Mouse (Mus musculus): Measurements from ENCODE around the gene Cbr1. TPM values are rescaled to one million over a fixed set of nuclear protein-coding genes. Genes with fewer than 3 reads are reported as not detected.
A peak's percentile ranks its signal among the peaks of the same experiment; 100 is the strongest.

The Cbr1 gene
- 107 and 110 TPM in 2 replicates for polyA plus RNA-seq (2014; fragmentation: Nextera tagmentation; extraction: Ambion mirVana)

DNA sequence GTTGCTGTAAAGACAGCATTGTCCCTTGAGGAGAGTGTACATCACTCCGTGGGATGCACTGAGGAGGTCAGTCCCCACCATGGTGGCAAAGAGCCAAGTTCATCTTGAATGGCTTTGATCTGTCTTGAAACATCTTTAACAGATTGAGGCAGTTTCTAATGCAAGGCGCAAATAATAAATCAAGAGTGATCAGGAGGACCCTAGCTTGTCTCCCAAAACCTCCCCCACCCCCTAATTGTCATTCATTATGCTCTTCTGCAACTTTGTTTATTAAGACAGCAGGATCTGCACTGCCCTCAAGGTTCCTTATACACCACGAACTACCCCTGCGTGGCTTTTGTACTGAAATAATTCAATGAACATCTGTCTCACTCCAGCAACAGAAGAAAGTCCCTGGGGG, at the start of gene Cbr1:
Gene Cbr1 (plus strand): TSS at position 301 of the 400 bp plus-strand sequence.
- DNase-seq (ENCODE audit: low spot score) (no peak), ATAC-seq (ENCODE audit: low FRiP score) (no peak)
- WGBS = 63% methylated on average over 4 of the region's 4 CpGs
- H3K9me3 ChIP-seq (ENCODE audit: control insufficient read depth, low read length) = no peaks in the 10 kb centered on the region
- no peaks in the 10 kb centered on the region for H3K36me3 ChIP-seq (ENCODE audit: control insufficient read depth, insufficient read depth, low read length)
- H3K4me1 ChIP-seq (replicated peaks; ENCODE audit: control insufficient read depth, insufficient read depth, low read length) = no peaks in the 10 kb centered on the region
- no peaks in the 10 kb centered on the region for H3K27me3 ChIP-seq (ENCODE audit: control insufficient read depth, insufficient read depth, low read length)
- H3K27ac ChIP-seq (ENCODE audit: low read depth, low read length) = no peak within 1 kb of the TSS
- H3K4me2 ChIP-seq (replicated peaks; ENCODE audit: low read depth, low read length) = peak within 1 kb of the TSS; percentile 83
- peak within 1 kb of the TSS; percentile 56 for H3K4me3 ChIP-seq (ENCODE audit: low read depth, low read length)
- H3K9ac ChIP-seq (ENCODE audit: low read depth, low read length) = peak within 1 kb of the TSS; percentile 80; the same call in 1 of the 2 replicates

DNA sequence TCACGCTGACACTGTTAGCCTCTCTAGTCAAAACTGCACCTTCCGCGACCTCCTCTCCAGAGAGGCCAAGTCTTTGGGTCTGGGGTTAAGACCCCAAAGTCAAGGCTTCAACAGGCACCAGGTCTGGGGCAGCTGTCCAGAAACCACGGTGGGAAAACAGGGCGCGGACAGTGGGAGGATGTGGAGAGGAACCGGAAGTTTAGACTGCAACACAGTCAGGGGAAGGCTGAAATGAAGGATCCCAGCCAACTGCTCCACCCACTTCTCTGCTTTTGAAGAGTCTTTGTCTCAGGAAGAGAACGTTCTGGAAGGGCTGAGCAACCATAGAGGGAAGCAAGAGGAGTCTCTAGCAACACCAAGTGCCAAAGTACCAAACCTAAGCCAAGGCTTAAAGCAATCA, 48.0 kb upstream of the Cbr1 start:
- ATAC-seq (ENCODE audit: low FRiP score) (no peak), DNase-seq (ENCODE audit: low spot score) (no peak)
- Histone ChIP-seq H3K36me3 (ENCODE audit: control insufficient read depth, insufficient read depth, low read length) (no peaks in the 10 kb centered on the region), H3K27me3 (ENCODE audit: control insufficient read depth, insufficient read depth, low read length) (no peaks in the 10 kb centered on the region), H3K9ac (ENCODE audit: low read depth, low read length) (no peak overlapping the region), H3K4me2 (replicated peaks; ENCODE audit: low read depth, low read length) (no peak overlapping the region), H3K4me1 (replicated peaks; ENCODE audit: control insufficient read depth, insufficient read depth, low read length) (no peaks in the 10 kb centered on the region), H3K4me3 (ENCODE audit: low read depth, low read length) (no peak overlapping the region), H3K27ac (ENCODE audit: low read depth, low read length) (no peak overlapping the region), H3K9me3 (ENCODE audit: control insufficient read depth, low read length) (no peaks in the 10 kb centered on the region)
- 68% methylated on average over 8 of the region's 8 CpGs for WGBS

- H3K36me3 ChIP-seq (ENCODE audit: control insufficient read depth, insufficient read depth, low read length) = no peaks in the 10 kb centered on the region
- H3K4me3 ChIP-seq (ENCODE audit: low read depth, low read length) = no peak overlapping the region
- no peak overlapping the region for H3K4me2 ChIP-seq (replicated peaks; ENCODE audit: low read depth, low read length)
- WGBS = 12% methylated on average over 12 of the region's 12 CpGs
- no peak overlapping the region for H3K27ac ChIP-seq (ENCODE audit: low read depth, low read length)
- H3K27me3 ChIP-seq (ENCODE audit: control insufficient read depth, insufficient read depth, low read length) = no peaks in the 10 kb centered on the region
- no peaks in the 10 kb centered on the region for H3K9me3 ChIP-seq (ENCODE audit: control insufficient read depth, low read length)
- no peak overlapping the region for H3K9ac ChIP-seq (ENCODE audit: low read depth, low read length)
- ATAC-seq (ENCODE audit: low FRiP score) (no peak), DNase-seq (ENCODE audit: low spot score) (no peak)
- H3K4me1 ChIP-seq (replicated peaks; ENCODE audit: control insufficient read depth, insufficient read depth, low read length) = no peaks in the 10 kb centered on the region
Measured at GRCm38 (mm10) chr16:93558499-93558898, 47.2 kb upstream of the Cbr1 start.

GRCm38 (mm10) chr16:93572383-93572782, 33.3 kb upstream of the Cbr1 start:
- Histone ChIP-seq H3K4me3 (ENCODE audit: low read depth, low read length) (no peak overlapping the region), H3K9me3 (ENCODE audit: control insufficient read depth, low read length) (no peaks in the 10 kb centered on the region), H3K9ac (ENCODE audit: low read depth, low read length) (no peak overlapping the region), H3K36me3 (ENCODE audit: control insufficient read depth, insufficient read depth, low read length) (no peaks in the 10 kb centered on the region), H3K4me1 (replicated peaks; ENCODE audit: control insufficient read depth, insufficient read depth, low read length) (no peaks in the 10 kb centered on the region), H3K27ac (ENCODE audit: low read depth, low read length) (no peak overlapping the region), H3K27me3 (ENCODE audit: control insufficient read depth, insufficient read depth, low read length) (no peaks in the 10 kb centered on the region), H3K4me2 (replicated peaks; ENCODE audit: low read depth, low read length) (no peak overlapping the region)
- 97% methylated on average over 6 of the region's 6 CpGs for WGBS
- ATAC-seq (ENCODE audit: low FRiP score) (no peak), DNase-seq (ENCODE audit: low spot score) (no peak)

DNA sequence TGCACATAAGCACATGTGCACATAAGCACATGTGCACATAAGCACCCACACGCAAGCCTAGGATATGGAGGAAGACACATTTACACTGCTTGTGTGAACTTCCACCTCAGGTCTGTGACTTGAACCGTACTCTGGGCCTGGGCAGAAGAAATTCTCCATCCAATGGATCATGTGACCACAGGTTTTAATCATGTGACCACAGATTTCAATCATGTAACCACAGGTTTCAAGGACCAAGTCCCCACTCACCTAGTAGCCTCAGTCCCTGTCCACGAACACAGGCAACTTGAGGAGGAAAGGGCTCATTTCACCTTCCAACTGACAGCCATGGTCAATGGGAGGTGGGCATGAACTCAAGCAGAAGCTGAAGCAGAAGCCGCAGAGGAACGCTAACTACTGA, 32.2 kb upstream of the Cbr1 start:
- WGBS = 93% methylated on average over 5 of the region's 5 CpGs
- H3K27ac ChIP-seq (ENCODE audit: low read depth, low read length) = no peak overlapping the region
- no peaks in the 10 kb centered on the region for H3K36me3 ChIP-seq (ENCODE audit: control insufficient read depth, insufficient read depth, low read length)
- no peaks in the 10 kb centered on the region for H3K4me1 ChIP-seq (replicated peaks; ENCODE audit: control insufficient read depth, insufficient read depth, low read length)
- no peaks in the 10 kb centered on the region for H3K27me3 ChIP-seq (ENCODE audit: control insufficient read depth, insufficient read depth, low read length)
- no peaks in the 10 kb centered on the region for H3K9me3 ChIP-seq (ENCODE audit: control insufficient read depth, low read length)
- H3K4me2 ChIP-seq (replicated peaks; ENCODE audit: low read depth, low read length) = no peak overlapping the region
- no peak for DNase-seq (ENCODE audit: low spot score)
- no peak for ATAC-seq (ENCODE audit: low FRiP score)
- H3K4me3 ChIP-seq (ENCODE audit: low read depth, low read length) = no peak overlapping the region
- H3K9ac ChIP-seq (ENCODE audit: low read depth, low read length) = no peak overlapping the region

DNA sequence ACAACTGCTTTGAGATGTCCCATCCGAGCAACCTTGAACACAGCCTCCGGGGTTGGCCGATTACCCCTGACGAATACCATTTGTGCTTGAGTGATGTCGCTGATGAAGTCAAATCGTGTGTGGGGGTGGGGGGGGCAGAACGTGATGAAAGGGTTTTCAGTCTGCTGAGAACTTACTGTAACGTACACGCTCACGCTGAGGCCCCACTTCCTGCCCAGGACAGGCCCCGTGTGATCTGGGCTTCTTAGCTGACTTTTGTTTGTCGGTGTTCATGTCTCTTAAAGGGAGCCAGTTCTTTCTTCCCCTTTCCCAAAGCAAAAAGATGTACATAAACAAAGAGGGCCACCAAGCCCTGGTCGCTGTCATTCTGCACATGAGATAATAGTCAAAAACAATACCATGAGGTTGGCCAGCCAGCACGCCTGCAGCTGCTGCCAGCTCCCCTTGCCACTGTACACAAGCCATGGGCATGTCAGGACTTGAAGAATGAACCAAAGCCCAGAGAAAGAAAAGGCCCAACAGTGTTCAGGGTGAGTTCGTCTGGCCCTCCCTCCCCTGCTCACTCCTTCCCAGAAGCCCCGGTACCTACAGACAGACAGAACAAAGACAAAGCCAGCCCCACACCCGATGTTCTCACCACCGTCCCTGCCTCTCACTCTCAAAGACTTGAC, 31.0 kb upstream of the Cbr1 start:
- ATAC-seq (ENCODE audit: low FRiP score) (no peak), DNase-seq (ENCODE audit: low spot score) (peak; percentile 27)
- WGBS = 63% methylated on average over 18 of the region's 18 CpGs
- Histone ChIP-seq H3K4me1 (replicated peaks; ENCODE audit: control insufficient read depth, insufficient read depth, low read length) (no peaks in the 10 kb centered on the region), H3K9ac (ENCODE audit: low read depth, low read length) (no peak overlapping the region), H3K27me3 (ENCODE audit: control insufficient read depth, insufficient read depth, low read length) (no peaks in the 10 kb centered on the region), H3K4me3 (ENCODE audit: low read depth, low read length) (no peak overlapping the region), H3K27ac (ENCODE audit: low read depth, low read length) (no peak overlapping the region), H3K4me2 (replicated peaks; ENCODE audit: low read depth, low read length) (no peak overlapping the region), H3K36me3 (ENCODE audit: control insufficient read depth, insufficient read depth, low read length) (no peaks in the 10 kb centered on the region), H3K9me3 (ENCODE audit: control insufficient read depth, low read length) (no peaks in the 10 kb centered on the region)

GRCm38 (mm10) chr16:93575574-93575973, 30.1 kb upstream of the Cbr1 start:
- no peak overlapping the region for H3K27ac ChIP-seq (ENCODE audit: low read depth, low read length)
- 85% methylated on average over 5 of the region's 5 CpGs for WGBS
- no peaks in the 10 kb centered on the region for H3K9me3 ChIP-seq (ENCODE audit: control insufficient read depth, low read length)
- ATAC-seq (ENCODE audit: low FRiP score) (no peak), DNase-seq (ENCODE audit: low spot score) (no peak)
- H3K4me2 ChIP-seq (replicated peaks; ENCODE audit: low read depth, low read length) = no peak overlapping the region
- no peak overlapping the region for H3K4me3 ChIP-seq (ENCODE audit: low read depth, low read length)
- H3K4me1 ChIP-seq (replicated peaks; ENCODE audit: control insufficient read depth, insufficient read depth, low read length) = no peaks in the 10 kb centered on the region
- no peaks in the 10 kb centered on the region for H3K27me3 ChIP-seq (ENCODE audit: control insufficient read depth, insufficient read depth, low read length)
- no peak overlapping the region for H3K9ac ChIP-seq (ENCODE audit: low read depth, low read length)
- no peaks in the 10 kb centered on the region for H3K36me3 ChIP-seq (ENCODE audit: control insufficient read depth, insufficient read depth, low read length)

DNA sequence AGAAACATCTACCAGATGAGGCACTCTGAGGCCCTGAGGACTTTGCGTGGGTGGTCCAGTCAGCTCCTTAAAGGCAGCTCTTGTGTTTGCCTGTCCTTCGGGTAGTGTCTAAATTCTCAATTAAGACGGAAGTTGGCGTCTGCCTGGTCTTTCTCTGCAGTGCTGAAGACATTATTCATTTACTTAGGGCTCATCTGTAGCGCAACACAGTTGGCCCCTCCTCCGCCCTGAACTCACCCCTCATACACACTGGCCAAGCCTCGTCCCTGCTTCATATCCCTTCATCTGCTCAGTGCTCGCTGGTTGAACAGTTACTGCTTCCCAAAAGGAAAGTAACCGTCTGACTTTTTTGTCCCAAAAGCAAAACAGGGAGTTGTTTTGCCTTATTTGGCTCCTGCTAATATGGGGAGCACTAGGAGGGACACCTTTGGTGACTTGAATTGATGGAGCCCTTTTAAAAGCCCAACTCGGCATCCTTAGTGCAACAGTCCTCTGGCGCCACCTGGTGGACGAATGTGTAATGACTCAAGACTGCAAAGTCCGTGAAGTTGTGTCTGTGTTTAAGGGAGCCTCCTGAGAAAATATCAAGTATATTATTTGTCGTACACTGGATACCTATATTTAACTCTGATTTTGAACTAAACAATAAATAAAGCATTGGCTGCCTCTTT, 29.1 kb upstream of the Cbr1 start:
- H3K36me3 ChIP-seq (ENCODE audit: control insufficient read depth, insufficient read depth, low read length) = no peaks in the 10 kb centered on the region
- peak; percentile 91 for DNase-seq (ENCODE audit: low spot score)
- H3K4me1 ChIP-seq (replicated peaks; ENCODE audit: control insufficient read depth, insufficient read depth, low read length) = no peaks in the 10 kb centered on the region
- H3K9ac ChIP-seq (ENCODE audit: low read depth, low read length) = no peak overlapping the region
- H3K27ac ChIP-seq (ENCODE audit: low read depth, low read length) = no peak overlapping the region
- H3K27me3 ChIP-seq (ENCODE audit: control insufficient read depth, insufficient read depth, low read length) = no peaks in the 10 kb centered on the region
- ATAC-seq (ENCODE audit: low FRiP score) = no peak
- WGBS = 35% methylated on average over 14 of the region's 14 CpGs
- no peak overlapping the region for H3K4me2 ChIP-seq (replicated peaks; ENCODE audit: low read depth, low read length)
- H3K4me3 ChIP-seq (ENCODE audit: low read depth, low read length) = no peak overlapping the region
- H3K9me3 ChIP-seq (ENCODE audit: control insufficient read depth, low read length) = no peaks in the 10 kb centered on the region

Data from hindbrain, embryonic 11.5 days (tissue).